Mouse (Mus musculus) gastrocnemius, postnatal 10 days (tissue): ENCODE results near the gene Sec22c. TPM values are rescaled to one million over a fixed set of nuclear protein-coding genes. Genes with fewer than 3 reads are reported as not detected.

ENCODE experiments used
- DNase-seq: peaks from one replicate; pipeline ENCODE4 v3.0.0; 2021; ENCODE audit warnings: mixed read lengths
- total RNA-seq, 2 experiments: library from RNA; stranded (reverse); gene quantifications; 2 replicates each; pipeline ENCODE4 v1.2.3; 2021

Sec22c gene
- total RNA-seq, 2 experiments from 2014 or later: 4.7 to 5.5 TPM

- no peak for DNase-seq
These were observed 10.6 kb downstream of the Sec22c start for GRCm38 (mm10) chr9:121694736-121695135.

DNA sequence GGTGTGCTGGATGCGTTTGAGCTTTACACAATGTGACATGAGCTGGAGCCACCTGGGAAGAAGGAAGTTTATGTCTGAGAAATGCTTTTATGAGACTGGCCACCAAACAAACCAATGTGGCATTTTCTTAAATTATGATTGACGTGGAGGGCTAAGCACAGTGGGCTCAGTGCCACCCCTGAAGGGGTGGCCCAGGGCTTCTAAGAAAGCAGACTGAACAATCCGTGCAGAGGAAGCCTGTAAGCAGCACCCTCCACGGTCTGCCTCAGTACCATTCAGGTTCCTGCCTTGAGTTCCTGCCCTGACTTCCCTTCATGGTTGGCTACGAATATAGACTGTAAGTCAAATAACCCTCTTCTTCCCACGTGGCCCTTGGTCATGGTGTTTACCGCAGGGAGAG, 14.6 kb downstream of the Sec22c start:
- no peak for DNase-seq

DNA sequence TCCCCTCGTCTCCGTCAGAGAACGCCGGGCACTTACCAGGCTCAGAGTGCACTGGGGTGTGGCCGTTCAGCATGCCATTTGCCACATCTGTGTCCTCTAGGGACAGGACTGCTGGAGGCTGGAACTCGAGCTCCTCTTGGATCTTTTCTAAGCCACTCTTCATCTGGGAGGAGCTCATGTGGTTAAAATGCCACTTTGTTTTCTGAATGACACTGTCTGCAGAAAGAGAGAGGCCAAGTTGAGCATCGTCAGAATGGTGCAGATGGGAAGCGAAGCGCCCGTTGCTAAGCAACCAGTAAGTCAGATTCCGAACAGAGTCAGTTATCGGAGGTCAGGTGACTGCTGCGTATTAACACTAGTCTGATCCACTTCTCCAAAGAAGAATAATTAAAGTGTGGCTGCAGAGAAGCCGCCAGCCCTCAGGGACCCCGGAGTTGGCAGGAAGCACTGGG, 15.1 kb downstream of the Sec22c start:
- DNase-seq: no peak

GRCm38 (mm10) chr9:121684702-121685101, 20.6 kb downstream of the Sec22c start:
- no peak for DNase-seq

DNA sequence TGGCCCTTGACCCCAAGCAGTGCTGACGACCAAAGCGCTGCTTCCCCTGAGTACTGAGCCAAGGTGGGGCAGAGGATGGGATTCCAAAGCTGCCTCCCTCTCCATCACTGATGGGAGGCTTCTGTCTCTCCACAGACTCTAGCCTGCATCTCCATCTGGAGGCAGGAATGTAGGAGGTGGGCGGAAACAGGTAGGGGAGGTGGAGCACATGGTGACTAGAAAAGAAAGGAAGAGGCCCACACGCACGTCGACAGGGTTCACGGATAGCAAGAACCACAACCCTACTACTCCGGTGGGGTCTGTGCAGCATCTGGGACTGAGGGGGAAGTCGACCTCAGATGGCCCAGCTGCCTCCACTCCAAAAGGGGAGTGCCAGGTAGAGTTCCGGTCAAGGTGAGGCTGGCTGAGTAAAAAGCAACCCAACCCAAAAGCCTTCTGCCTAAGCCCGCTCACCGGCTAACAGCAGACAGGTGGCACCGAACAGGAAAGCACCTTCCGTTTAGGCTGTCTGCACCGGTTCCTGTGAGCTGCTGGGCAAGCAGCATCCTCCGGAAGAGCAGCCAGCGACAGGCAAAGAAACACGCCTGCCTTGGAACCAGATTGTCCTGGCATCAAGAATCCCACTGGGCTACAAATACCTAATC, 23.1 kb downstream of the Sec22c start:
- DNase-seq: no peak

DNA sequence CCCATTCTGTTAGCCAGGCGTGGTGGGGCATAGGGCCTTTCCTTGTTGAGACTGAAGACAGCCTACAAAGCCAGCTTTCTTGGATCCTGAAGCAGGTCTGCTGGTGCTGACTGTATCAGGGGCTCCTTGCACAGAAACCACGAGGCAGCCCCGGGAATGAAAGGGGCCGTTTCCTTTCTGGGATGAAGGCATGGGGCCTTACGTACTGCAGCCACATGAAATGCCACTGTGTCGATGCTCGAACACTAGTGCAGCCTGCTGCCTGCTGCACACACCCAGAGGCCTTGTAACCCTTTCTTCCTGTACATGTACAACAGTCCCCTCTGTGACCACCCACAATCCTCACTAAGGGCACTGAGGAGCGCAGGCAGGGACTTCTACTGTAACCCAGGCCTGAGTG, 24.1 kb downstream of the Sec22c start:
- no peak for DNase-seq

DNA sequence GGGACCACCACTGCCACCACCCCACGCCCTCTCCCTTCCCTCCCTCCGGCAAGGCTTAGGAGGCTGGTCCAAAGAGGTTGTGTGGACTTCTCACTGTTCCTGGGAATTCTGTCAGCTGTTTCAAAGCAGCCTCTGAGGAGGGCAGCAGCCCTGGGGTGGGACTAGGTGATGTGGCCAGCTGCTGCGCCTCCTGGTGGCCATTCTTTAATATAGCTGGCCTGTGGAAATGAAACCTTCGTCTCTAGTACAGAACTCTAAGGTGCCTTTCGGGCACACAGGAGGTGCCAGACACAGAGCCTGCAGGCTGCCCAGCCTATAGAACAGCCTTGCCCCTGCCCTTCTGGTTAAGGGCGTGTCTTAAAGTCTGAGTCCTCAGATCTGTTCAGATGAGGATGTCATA, 25.7 kb downstream of the Sec22c start:
- peak; percentile 68 for DNase-seq

DNA sequence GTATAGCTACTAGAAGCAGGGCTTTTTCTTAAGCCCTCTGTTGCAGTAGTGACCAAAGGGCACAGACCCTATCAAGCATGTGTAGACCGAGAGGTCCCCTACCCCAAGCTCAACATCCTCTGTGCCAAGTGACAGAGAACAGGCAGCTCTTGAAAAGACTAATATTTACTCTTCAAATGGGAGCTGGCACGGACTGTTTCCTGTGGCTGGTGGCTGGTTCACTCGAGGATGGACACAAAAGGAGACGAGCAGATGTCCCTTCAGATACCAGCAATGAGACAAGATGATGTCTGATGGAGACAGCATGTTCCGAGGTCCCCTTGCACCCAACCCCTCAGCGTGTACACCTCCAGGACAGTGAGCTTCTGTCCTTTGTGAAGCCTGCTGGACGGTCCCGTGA, 27.8 kb downstream of the Sec22c start:
- no peak for DNase-seq

- no peak for DNase-seq
These were observed 28.2 kb downstream of the Sec22c start for GRCm38 (mm10) chr9:121677069-121677468.

- DNase-seq: no peak
These were observed 29.7 kb downstream of the Sec22c start for GRCm38 (mm10) chr9:121675556-121675955.

- no peak for DNase-seq
These were observed 30.3 kb downstream of the Sec22c start for GRCm38 (mm10) chr9:121675011-121675410.

- DNase-seq: no peak
These were observed 31.6 kb downstream of the Sec22c start for GRCm38 (mm10) chr9:121673716-121674115.

DNA sequence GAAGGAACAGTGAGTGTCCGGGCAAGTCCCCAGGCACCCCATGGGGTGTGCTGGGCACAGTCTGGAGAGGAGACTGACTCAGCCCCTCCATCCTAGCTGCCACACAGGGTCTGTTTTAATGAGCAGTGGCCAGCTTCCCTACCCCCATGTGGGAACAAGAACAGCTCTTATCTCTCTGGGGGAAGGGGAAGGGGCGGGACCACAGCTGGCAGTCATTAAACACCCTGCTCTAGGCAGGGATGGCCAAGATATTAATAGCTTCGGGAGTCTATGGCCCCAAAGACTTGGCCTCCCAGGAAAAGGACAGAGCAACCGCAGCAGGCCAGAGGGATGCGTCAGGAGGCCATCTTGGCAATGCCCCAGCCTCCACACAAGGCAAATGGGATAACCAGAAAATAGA, 33.0 kb downstream of the Sec22c start:
- peak; percentile 49 for DNase-seq

- peak; percentile 41 for DNase-seq
These were observed 34.0 kb downstream of the Sec22c start for GRCm38 (mm10) chr9:121671300-121671699.

DNA sequence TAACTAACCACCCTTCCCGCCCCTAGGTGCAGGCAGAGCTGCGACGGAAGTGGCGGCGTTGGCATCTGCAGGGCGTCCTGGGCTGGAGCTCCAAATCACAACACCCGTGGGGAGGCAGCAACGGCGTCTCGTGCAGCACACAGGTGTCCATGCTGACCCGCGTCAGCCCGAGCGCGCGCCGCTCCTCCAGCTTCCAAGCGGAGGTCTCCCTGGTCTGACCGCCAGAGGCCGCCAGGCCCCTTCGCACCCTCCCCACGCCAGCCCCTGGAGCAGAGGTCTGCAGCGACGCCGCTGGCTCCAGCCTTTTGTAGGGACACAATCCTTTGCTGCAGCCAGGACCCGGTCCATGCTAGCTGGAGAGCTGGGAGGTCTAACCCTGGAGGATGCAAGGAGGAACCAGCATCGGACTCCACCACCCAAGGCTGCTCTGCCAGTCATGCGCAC, 35.9 kb downstream of the Sec22c start:
- peak; percentile 72 for DNase-seq

DNA sequence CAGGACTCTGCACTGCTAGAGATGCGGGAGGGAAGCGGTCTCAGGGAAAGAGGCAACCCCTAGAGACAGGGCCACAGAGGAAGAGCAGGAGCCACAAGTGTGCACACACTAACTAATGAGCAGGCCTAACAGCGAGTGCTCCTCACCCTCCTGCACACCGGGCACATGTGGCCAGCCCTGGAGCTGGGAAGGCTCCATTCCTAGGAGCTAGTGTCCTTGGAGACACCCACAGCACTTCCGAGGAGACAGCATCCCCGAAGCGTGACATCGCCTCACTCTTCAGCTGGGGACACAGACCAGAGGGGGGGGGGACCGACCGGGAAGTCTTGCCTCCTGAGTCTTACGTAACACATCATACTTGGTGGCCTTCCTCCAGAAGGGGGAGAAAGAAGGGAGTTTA, 37.5 kb downstream of the Sec22c start:
- no peak for DNase-seq

DNA sequence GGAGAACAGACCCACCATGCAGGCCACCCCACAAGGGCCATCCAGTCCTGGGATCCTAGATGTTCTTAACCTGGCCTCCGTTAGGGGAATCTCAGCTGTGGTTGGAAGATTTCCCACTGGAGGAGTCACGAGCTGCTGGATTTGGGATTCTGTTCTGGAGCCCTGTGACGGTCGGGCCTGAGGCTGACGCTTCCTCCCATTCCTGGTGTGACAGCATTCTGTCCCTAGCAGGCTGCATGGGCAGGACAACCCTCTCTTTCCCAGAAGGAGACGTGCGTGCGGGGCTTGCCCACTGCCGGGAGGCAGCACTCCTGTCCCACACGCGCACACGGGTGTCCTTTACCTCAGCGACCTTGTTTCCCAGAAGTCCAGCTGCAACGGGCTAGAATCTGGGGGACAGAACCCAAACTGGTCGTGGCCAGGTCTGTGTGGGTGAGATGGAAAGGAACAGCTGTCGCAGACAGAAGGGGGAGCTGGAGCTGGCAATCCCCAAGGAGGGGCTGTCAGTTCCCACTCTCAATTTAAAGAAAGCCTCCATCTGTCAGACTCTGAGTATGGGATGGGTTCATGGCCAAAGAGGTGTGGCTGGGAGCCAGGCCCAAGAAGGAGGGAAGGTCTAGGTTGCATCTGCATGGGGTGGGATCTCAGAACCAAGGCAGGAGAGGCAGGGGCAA, 38.2 kb downstream of the Sec22c start:
- DNase-seq: no peak

GRCm38 (mm10) chr9:121664104-121664503, 41.2 kb downstream of the Sec22c start:
- DNase-seq: no peak

DNA sequence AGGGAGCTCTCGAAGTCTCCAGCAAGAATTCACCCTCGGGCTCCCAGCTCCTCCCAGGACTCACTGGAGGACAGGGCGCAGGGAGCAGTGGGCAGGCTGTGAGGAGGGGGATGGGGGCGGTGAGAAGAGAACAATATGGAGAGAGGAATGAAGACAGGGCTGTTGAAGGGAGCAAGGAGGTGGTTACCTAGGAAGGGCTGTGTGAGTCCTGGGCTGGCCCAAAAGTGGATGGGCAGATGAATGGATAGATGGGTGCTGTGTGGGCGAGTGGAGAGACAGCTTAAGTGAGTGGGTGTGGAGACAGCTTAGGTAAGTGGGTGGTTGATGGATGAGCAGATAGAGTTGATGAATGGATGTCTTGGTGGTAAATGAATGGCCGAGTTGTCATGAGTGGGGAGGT, 41.8 kb downstream of the Sec22c start:
- no peak for DNase-seq

DNA sequence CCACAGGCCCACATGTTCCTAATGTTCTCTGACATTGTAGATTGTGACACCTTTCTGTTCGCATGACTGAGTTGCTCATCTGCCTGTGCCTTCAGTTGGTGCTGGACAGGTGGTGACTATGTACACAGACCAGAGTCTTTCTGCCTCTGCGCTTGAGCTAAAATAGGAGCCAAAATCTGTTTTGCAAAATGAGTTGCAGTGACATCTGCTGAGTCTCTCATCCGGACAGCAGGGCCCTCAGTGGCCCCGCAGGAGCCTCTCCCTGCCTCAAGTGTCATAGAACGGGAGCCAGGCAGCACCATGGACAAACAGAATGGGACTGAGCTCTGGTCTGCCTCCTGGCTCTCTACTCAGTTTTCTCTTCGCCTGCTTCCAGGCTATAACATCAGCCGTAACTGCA, 45.5 kb downstream of the Sec22c start:
- DNase-seq: no peak

DNA sequence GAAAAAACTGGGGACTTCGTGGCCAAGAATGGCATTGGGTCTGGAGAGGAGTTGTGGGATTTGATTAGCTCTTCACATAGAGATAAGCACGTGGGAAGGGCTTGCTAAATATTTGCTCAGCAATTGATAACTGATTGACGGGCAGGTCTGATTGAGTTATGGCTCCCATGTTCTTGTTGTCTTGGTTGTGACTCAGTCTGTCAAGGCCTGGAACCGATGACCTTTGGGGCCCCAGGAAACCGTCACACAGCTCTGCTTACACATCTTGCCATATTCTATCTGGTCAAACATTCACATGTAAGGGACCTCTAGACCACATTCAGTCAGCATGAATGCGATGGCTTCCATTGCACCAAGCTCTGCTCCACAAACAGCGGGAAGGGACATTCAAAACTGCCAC, 47.0 kb downstream of the Sec22c start:
- DNase-seq: no peak

GRCm38 (mm10) chr9:121657143-121657542, 48.1 kb downstream of the Sec22c start:
- no peak for DNase-seq

GRCm38 (mm10) chr9:121656322-121656721, 49.0 kb downstream of the Sec22c start:
- no peak for DNase-seq

DNA sequence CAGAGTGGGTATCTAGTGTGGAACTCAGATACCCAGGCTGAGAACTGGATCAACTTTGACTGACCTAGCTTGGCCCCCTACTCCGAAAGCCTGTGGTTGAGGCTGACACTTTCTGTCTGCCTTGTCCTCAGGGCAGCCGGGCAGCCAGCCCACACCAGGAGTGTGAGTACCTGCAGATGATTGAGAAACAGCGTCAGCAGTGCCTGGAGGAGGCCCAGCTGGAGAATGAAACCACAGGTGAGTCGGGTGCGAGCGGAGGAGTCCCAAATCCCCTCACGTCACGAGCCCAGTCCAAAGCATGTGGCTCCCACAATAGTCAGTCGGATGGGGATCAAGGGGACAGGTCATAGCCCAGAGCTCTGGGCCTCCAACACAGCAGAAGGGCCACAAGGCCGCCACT, 51.6 kb downstream of the Sec22c start:
- no peak for DNase-seq
